Mouse (Mus musculus): ENCODE results near the gene St5.

- TF ChIP-seq POLR2A (IDR thresholded peaks at IDR 0.05; ENCODE audit: borderline replicate concordance, low read depth, low read length) = no peak
- no peak for TF ChIP-seq CTCF (IDR thresholded peaks at IDR 0.05; ENCODE audit: low read depth, low read length)
Observed at GRCm38 (mm10) chr7:109680284-109680683, 23.1 kb downstream of the St5 start.

Data from bone marrow macrophage, adult 2 months (primary cell).